Mouse (Mus musculus): ENCODE measurements at regions not wholly inside any gene's neighbourhood (a gene's known extent, or its start where the extent isn't known, plus 50 kb on each side); places are given as distances from the start of the nearest gene placed in this dataset.

- no peaks in the 10 kb centered on the region for H3K36me3 ChIP-seq
- WGBS = 5% methylated on average over 4 of the region's 4 CpGs
- ATAC-seq (ENCODE audit: low FRiP score, low read depth) = no peak
- no peaks in the 10 kb centered on the region for H3K9me3 ChIP-seq
- H3K27me3 ChIP-seq = no peaks in the 10 kb centered on the region; the same call in 1 of the 2 replicates
- H3K4me3 ChIP-seq = no peak overlapping the region
- H3K4me1 ChIP-seq = peaks cover 17% of the 10 kb centered on the region
- H3K27ac ChIP-seq = no peak overlapping the region
- no peak overlapping the region for H3K4me2 ChIP-seq (replicated peaks)
- no peak overlapping the region for H3K9ac ChIP-seq
These were observed 70.7 kb downstream of the Setd4 start for GRCm38 (mm10) chr16:93533205-93533604.

DNA sequence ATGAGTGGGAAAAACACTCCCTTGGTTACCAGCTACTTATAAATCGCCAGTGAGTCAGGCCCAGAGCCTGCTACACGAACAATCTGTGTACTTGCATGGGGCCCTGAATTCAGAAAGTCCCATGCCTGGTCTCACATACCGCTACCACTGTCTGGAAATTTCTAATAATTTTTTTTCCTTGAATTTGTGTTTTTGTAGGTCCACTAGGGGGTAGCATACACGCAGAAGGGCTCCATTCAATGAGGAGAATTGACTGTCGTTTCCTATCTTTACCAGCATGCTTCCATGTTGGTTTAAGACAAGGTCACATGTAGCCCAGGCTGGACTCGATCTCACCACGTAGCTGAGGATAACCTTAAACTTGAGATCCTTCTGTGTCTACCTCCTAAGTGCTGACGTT lies 71.9 kb downstream of the Setd4 start:
- WGBS = 81% methylated on average over 8 of the region's 8 CpGs
- no peaks in the 10 kb centered on the region for H3K36me3 ChIP-seq
- ATAC-seq (ENCODE audit: low FRiP score, low read depth) = no peak

GRCm38 (mm10) chr16:93522485-93522884 lies 81.4 kb downstream of the Setd4 start:
- H3K9ac ChIP-seq = no peak overlapping the region
- no peak overlapping the region for H3K4me2 ChIP-seq (replicated peaks)
- H3K36me3 ChIP-seq = no peaks in the 10 kb centered on the region
- H3K4me1 ChIP-seq = peaks cover 4% of the 10 kb centered on the region; the same call in 1 of the 2 replicates
- no peak overlapping the region for H3K4me3 ChIP-seq
- no peaks in the 10 kb centered on the region for H3K9me3 ChIP-seq
- no peak for ATAC-seq (ENCODE audit: low FRiP score, low read depth)
- WGBS = 65% methylated on average over 2 of the region's 2 CpGs
- H3K27ac ChIP-seq = no peak overlapping the region
- H3K27me3 ChIP-seq = no peaks in the 10 kb centered on the region

More for the DNA sequence above, 71.9 kb downstream of the Setd4 start:
- H3K4me3 ChIP-seq = no peak overlapping the region
- H3K4me1 ChIP-seq = peaks cover 17% of the 10 kb centered on the region
- no peak overlapping the region for H3K4me2 ChIP-seq (replicated peaks)
- no peak overlapping the region for H3K27ac ChIP-seq
- no peak overlapping the region for H3K9ac ChIP-seq
- no peaks in the 10 kb centered on the region; the same call in 1 of the 2 replicates for H3K27me3 ChIP-seq
- no peaks in the 10 kb centered on the region for H3K9me3 ChIP-seq

GRCm38 (mm10) chr16:93520481-93520880 lies 83.4 kb downstream of the Setd4 start:
- Histone ChIP-seq H3K27me3 (no peaks in the 10 kb centered on the region), H3K9ac (no peak overlapping the region), H3K4me2 (replicated peaks) (no peak overlapping the region), H3K4me3 (no peak overlapping the region), H3K4me1 (peaks cover 4% of the 10 kb centered on the region; the same call in 1 of the 2 replicates), H3K36me3 (no peaks in the 10 kb centered on the region), H3K27ac (no peak overlapping the region), H3K9me3 (no peaks in the 10 kb centered on the region)
- WGBS = 58% methylated on average over 3 of the region's 3 CpGs
- ATAC-seq (ENCODE audit: low FRiP score, low read depth) = no peak

GRCm38 (mm10) chr16:93518620-93519019 lies 85.2 kb downstream of the Setd4 start:
- WGBS = 83% methylated on average over 1 of the region's 1 CpGs
- ATAC-seq (ENCODE audit: low FRiP score, low read depth) = no peak
- no peaks in the 10 kb centered on the region for H3K36me3 ChIP-seq

GRCm38 (mm10) chr16:93516793-93517192 lies 87.1 kb downstream of the Setd4 start:
- WGBS = 53% methylated on average over 5 of the region's 5 CpGs

More at GRCm38 (mm10) chr16:93518620-93519019, 85.2 kb downstream of the Setd4 start:
- no peaks in the 10 kb centered on the region for H3K27me3 ChIP-seq
- H3K4me3 ChIP-seq = no peak overlapping the region
- no peak overlapping the region for H3K27ac ChIP-seq
- no peaks in the 10 kb centered on the region for H3K9me3 ChIP-seq
- no peak overlapping the region for H3K4me2 ChIP-seq (replicated peaks)
- H3K4me1 ChIP-seq = peaks cover 4% of the 10 kb centered on the region; the same call in 1 of the 2 replicates
- no peak overlapping the region for H3K9ac ChIP-seq

DNA sequence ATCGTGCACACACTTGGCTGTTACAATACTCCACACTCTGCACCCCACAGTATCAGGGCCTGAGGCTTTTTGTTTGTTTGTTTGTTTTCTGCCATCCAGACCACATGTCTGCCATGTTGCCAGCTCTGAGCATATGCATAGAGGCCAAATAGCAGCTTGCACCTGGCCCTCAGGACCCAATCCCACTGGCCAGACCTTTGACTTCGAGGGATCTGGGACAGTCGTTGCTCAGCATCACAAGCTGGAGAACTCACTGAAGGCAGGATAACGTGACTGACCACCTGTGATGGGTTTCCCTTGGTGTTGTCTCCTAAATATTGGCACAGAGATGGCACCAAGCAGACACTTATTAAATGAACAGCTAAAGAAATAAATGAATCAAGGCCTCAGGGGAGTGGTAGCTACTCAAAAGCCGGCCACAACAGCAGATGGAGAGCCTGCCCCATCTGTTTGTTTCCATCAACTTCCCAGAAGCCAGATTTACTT lies 88.4 kb downstream of the Setd4 start:
- ATAC-seq (ENCODE audit: low FRiP score, low read depth) = no peak
- Histone ChIP-seq H3K27ac (no peak overlapping the region), H3K9me3 (no peaks in the 10 kb centered on the region), H3K4me1 (peaks cover 1% of the 10 kb centered on the region; the same call in 1 of the 2 replicates), H3K27me3 (no peaks in the 10 kb centered on the region), H3K9ac (no peak overlapping the region), H3K4me3 (no peak overlapping the region), H3K36me3 (no peaks in the 10 kb centered on the region), H3K4me2 (replicated peaks) (no peak overlapping the region)
- WGBS = 68% methylated on average over 5 of the region's 5 CpGs

More at GRCm38 (mm10) chr16:93516793-93517192, 87.1 kb downstream of the Setd4 start:
- Histone ChIP-seq H3K27me3 (no peaks in the 10 kb centered on the region), H3K4me2 (replicated peaks) (no peak overlapping the region), H3K4me3 (no peak overlapping the region), H3K4me1 (peaks cover 4% of the 10 kb centered on the region; the same call in 1 of the 2 replicates), H3K9ac (no peak overlapping the region), H3K9me3 (no peaks in the 10 kb centered on the region), H3K27ac (no peak overlapping the region), H3K36me3 (no peaks in the 10 kb centered on the region)
- ATAC-seq (ENCODE audit: low FRiP score, low read depth) = no peak

DNA sequence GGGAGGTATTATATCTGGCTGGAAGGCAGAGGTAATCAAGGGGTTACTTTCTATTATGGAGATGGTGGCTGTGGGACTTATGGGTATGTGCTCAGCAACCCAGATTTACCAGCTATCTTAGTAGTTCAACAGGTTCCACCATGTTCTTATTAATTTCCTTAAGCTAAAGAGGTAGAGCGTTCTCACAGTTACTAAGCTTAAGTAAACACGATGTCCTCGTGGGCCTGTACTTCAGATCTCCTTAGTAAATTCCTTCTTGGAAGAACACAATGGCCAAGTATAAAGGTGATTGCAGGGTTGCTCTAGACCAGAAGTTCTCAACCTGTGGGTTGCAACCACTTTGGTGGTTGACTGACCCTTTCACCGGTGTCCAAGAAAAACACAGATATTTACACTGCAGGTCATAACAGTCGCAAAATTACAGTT lies 90.2 kb downstream of the Setd4 start:
- H3K4me2 ChIP-seq (replicated peaks) = no peak overlapping the region
- no peak overlapping the region for H3K9ac ChIP-seq
- H3K27ac ChIP-seq = no peak overlapping the region
- no peaks in the 10 kb centered on the region for H3K9me3 ChIP-seq
- H3K36me3 ChIP-seq = no peaks in the 10 kb centered on the region
- 82% methylated on average over 5 of the region's 5 CpGs for WGBS
- no peak for ATAC-seq (ENCODE audit: low FRiP score, low read depth)
- no peaks in the 10 kb centered on the region for H3K27me3 ChIP-seq
- H3K4me3 ChIP-seq = no peak overlapping the region
- no peaks in the 10 kb centered on the region for H3K4me1 ChIP-seq

DNA sequence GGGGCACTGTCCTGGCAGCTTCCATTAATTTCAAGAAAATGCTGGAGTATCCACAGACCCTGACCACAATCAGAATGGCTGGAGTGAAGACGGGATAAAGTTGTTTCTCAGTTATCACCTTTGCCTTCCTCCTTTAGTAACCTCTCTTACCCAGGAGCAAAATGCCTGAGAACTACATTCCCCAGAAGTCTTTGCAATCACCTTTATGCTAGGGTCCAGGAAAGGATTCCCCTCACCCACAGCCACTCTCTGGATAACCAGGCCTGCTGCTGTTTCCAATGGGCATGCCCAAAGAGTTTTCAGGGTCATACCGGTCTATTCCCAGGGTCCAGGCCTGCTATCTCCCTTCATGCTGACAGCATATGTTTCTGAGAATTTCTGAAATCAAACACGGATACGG lies 91.9 kb downstream of the Setd4 start:
- no peaks in the 10 kb centered on the region for H3K36me3 ChIP-seq
- 0 out of 2 replicates have a peak, but pooled peaks cover 5% of the 10 kb centered on the region for H3K9me3 ChIP-seq
- no peak overlapping the region for H3K27ac ChIP-seq
- no peak for ATAC-seq (ENCODE audit: low FRiP score, low read depth)
- no peaks in the 10 kb centered on the region for H3K27me3 ChIP-seq
- H3K4me1 ChIP-seq = no peaks in the 10 kb centered on the region
- H3K4me2 ChIP-seq (replicated peaks) = no peak overlapping the region
- no peak overlapping the region for H3K9ac ChIP-seq
- 72% methylated on average over 4 of the region's 4 CpGs for WGBS
- no peak overlapping the region for H3K4me3 ChIP-seq

- Histone ChIP-seq H3K9me3 (0 out of 2 replicates have a peak, but pooled peaks cover 6% of the 10 kb centered on the region), H3K27me3 (no peaks in the 10 kb centered on the region), H3K9ac (no peak overlapping the region), H3K4me1 (no peaks in the 10 kb centered on the region), H3K27ac (no peak overlapping the region), H3K4me2 (replicated peaks) (no peak overlapping the region), H3K36me3 (no peaks in the 10 kb centered on the region), H3K4me3 (no peak overlapping the region)
- no peak for ATAC-seq (ENCODE audit: low FRiP score, low read depth)
- WGBS = 0% methylated on average over 2 of the region's 2 CpGs
These were observed 92.3 kb downstream of the Setd4 start for GRCm38 (mm10) chr16:93511517-93511916.

DNA sequence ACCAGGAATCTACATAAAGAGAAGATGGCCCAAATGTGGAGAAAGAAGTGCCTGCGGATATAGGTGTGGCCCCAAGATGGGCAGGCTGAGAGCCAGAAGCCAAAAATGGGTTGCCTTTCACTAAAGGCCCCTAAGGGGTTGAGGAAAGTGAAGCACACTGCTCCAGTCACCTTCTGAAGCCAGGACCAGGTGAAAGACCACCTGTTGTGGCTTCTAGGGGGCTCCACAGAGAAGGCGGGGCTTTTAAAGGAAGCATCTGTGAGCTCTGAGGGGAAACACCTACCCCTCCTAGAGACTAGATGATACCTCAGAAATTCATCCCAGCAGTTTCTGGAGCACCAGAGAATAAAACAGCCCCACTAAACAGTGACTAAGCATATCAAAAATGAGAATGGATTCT lies 105.1 kb downstream of the Setd4 start:
- Histone ChIP-seq H3K27ac (no peak overlapping the region), H3K4me1 (peaks cover 8% of the 10 kb centered on the region; the same call in 1 of the 2 replicates), H3K9ac (no peak overlapping the region), H3K4me3 (no peak overlapping the region), H3K9me3 (peaks cover 11% of the 10 kb centered on the region; the same call in 1 of the 2 replicates), H3K4me2 (replicated peaks) (no peak overlapping the region), H3K36me3 (no peaks in the 10 kb centered on the region), H3K27me3 (no peaks in the 10 kb centered on the region)
- no peak for ATAC-seq (ENCODE audit: low FRiP score, low read depth)
- 95% methylated on average over 2 of the region's 2 CpGs for WGBS

GRCm38 (mm10) chr16:93493337-93494002 lies 110.4 kb downstream of the Setd4 start:
- WGBS = 73% methylated on average over 6 of the region's 6 CpGs
- Histone ChIP-seq H3K4me3 (no peak overlapping the region), H3K4me1 (peaks cover 17% of the 10 kb centered on the region), H3K36me3 (no peaks in the 10 kb centered on the region), H3K4me2 (replicated peaks) (no peak overlapping the region), H3K27ac (peak overlapping the region; percentile 49; the same call in 1 of the 2 replicates), H3K27me3 (no peaks in the 10 kb centered on the region), H3K9ac (no peak overlapping the region), H3K9me3 (peaks cover 9% of the 10 kb centered on the region; the same call in 1 of the 2 replicates)
- peak; percentile 19; the same call in 1 of the 2 replicates for ATAC-seq (ENCODE audit: low FRiP score, low read depth)
